ENCODE assay signal across 32 mouse cellular contexts in genomic region chr3:14857874-14858273, GRCm38 (mm10). TPM values are rescaled to one million over a fixed set of nuclear protein-coding genes. Genes with fewer than 3 reads are reported as not detected.
"Had no signal": no experiment of that assay in that cellular context is flagged by ENCODE, and none has a peak within 500 bp of the region (broad histone marks: within the 10 kb centered on the region; RNA-seq: fewer than 3 reads in every experiment).

No protein-coding gene starts in this region.

- H3K4me1 ChIP-seq: intestine, embryonic 15.5 days; liver, embryonic 13.5 days had no signal

- H3K27me3 ChIP-seq: heart, embryonic 13.5 days; heart, embryonic 15.5 days; limb, embryonic 13.5 days; limb, embryonic 15.5 days had no signal

- ATAC-seq: hindbrain, embryonic 16.5 days; inflammation-experienced regulatory T-cells, adult 6 months; intestine, embryonic 15.5 days; intestine, postnatal 0 days had no signal

- DNase-seq: gastrocnemius, postnatal 14 days; gastrocnemius, postnatal 36 days; heart, adult 11 months; heart, adult 2 months; heart, postnatal 14 days; heart, postnatal 36 days; kidney, adult 18-20 months; kidney, adult 8-10 months; kidney, postnatal 10 days; kidney, postnatal 25 days; kidney, postnatal 4 days; left cerebral cortex, postnatal 4 days; liver, embryonic 13.5 days had no signal

- H3K9ac ChIP-seq: heart, embryonic 13.5 days; heart, embryonic 15.5 days; hindbrain, embryonic 14.5 days; intestine, embryonic 15.5 days; limb, embryonic 13.5 days; limb, embryonic 15.5 days; liver, embryonic 13.5 days had no signal

- H3K9me3 ChIP-seq: heart, embryonic 13.5 days; heart, embryonic 15.5 days; intestine, embryonic 15.5 days; limb, embryonic 13.5 days; limb, embryonic 15.5 days; liver, embryonic 13.5 days had no signal

- H3K27ac ChIP-seq: heart, adult 2 months; heart, embryonic 13.5 days; heart, embryonic 15.5 days; hindbrain, embryonic 14.5 days; intestine, embryonic 15.5 days; layer of hippocampus, adult 2 months; limb, embryonic 13.5 days; limb, embryonic 15.5 days; liver, embryonic 13.5 days had no signal

- H3K36me3 ChIP-seq: heart, embryonic 13.5 days; heart, embryonic 15.5 days; intestine, embryonic 15.5 days; limb, embryonic 13.5 days; limb, embryonic 15.5 days; liver, embryonic 13.5 days had no signal

- H3K4me3 ChIP-seq: heart, adult 2 months; heart, embryonic 13.5 days; heart, embryonic 15.5 days; intestine, embryonic 15.5 days; layer of hippocampus, adult 2 months; limb, embryonic 13.5 days; limb, embryonic 15.5 days; liver, embryonic 13.5 days had no signal

- H3K4me2 ChIP-seq: heart, embryonic 11.5 days; heart, embryonic 13.5 days; heart, embryonic 15.5 days; hindbrain, embryonic 14.5 days; intestine, embryonic 15.5 days; limb, embryonic 13.5 days; limb, embryonic 15.5 days; liver, embryonic 11.5 days; liver, embryonic 13.5 days had no signal

RNA-seq across cellular contexts. Expression of gene Car3, which starts 5.4 kb away (rescaled TPM):
- polyA plus RNA-seq: inflammation-experienced regulatory T-cells, adult 6 months had no signal

RNA-seq across cellular contexts. Expression of gene Car1, which starts 49.7 kb away (rescaled TPM):
- total RNA-seq: gastrocnemius, postnatal 14 days; heart, adult 2 months; heart, postnatal 14 days; heart, postnatal 36 days; layer of hippocampus, adult 2 months; layer of hippocampus, postnatal 10 days; layer of hippocampus, postnatal 25 days; left cerebral cortex, postnatal 10 days; left cerebral cortex, postnatal 25 days; left cerebral cortex, postnatal 4 days had no signal
- polyA plus RNA-seq: hindbrain, embryonic 11.5 days; hindbrain, embryonic 14.5 days; hindbrain, embryonic 16.5 days; inflammation-experienced regulatory T-cells, adult 6 months; kidney, embryonic 14.5 days; kidney, embryonic 16.5 days had no signal
